Comparison of ENCODE assay signal across 34 mouse cellular contexts in genomic region chr11:53428716-53429057, GRCm38 (mm10). TPM values are rescaled to one million over a fixed set of nuclear protein-coding genes. Genes with fewer than 3 reads are reported as not detected.
"Had no signal": no experiment of that assay in that cellular context is flagged by ENCODE, and none has a peak within 500 bp of the region (broad histone marks: within the 10 kb centered on the region; RNA-seq: fewer than 3 reads in every experiment).

No protein-coding gene starts in this region.

- H3K9me3 ChIP-seq: heart, embryonic 10.5 days; heart, embryonic 12.5 days; hindbrain, embryonic 13.5 days; hindbrain, embryonic 15.5 days; limb, embryonic 13.5 days; limb, embryonic 15.5 days; liver, embryonic 12.5 days had no signal

- H3K27me3 ChIP-seq: heart, embryonic 12.5 days; hindbrain, embryonic 13.5 days; hindbrain, embryonic 15.5 days; limb, embryonic 13.5 days; limb, embryonic 15.5 days; liver, embryonic 12.5 days had no signal

- DNase-seq: gastrocnemius, postnatal 14 days; gastrocnemius, postnatal 36 days; heart, adult 18-20 months; heart, postnatal 10 days; kidney, adult 18-20 months; kidney, postnatal 10 days; kidney, postnatal 25 days; kidney, postnatal 4 days; left cerebral cortex, postnatal 4 days had no signal

- H3K4me3 ChIP-seq: heart, embryonic 12.5 days had no signal

- ATAC-seq: hindbrain, postnatal 0 days; liver, embryonic 12.5 days had no signal

- H3K27ac ChIP-seq: heart, embryonic 10.5 days; hindbrain, embryonic 13.5 days; hindbrain, embryonic 15.5 days; hindbrain, postnatal 0 days; layer of hippocampus, adult 2 months; limb, embryonic 13.5 days; limb, embryonic 15.5 days; liver, embryonic 12.5 days had no signal

- H3K9ac ChIP-seq: heart, embryonic 12.5 days; hindbrain, embryonic 13.5 days; hindbrain, embryonic 15.5 days; limb, embryonic 13.5 days; limb, embryonic 15.5 days had no signal

RNA-seq across cellular contexts. Expression of gene Gdf9, which starts 2.1 kb away (rescaled TPM):
- total RNA-seq: hematopoietic stem cell, adult 5-6 weeks had no signal

RNA-seq across cellular contexts. Expression of gene Leap2, which starts 5.7 kb away (rescaled TPM):
- total RNA-seq: gastrocnemius, adult 18-20 months; gastrocnemius, adult 8-10 months; gastrocnemius, postnatal 14 days; gastrocnemius, postnatal 36 days; heart, adult 18-20 months; heart, adult 8-10 months; heart, postnatal 10 days; heart, postnatal 25 days; hematopoietic stem cell, adult 5-6 weeks; hindbrain, postnatal 0 days; layer of hippocampus, adult 2 months; layer of hippocampus, postnatal 10 days; layer of hippocampus, postnatal 25 days; left cerebral cortex, adult 8-10 months; left cerebral cortex, postnatal 10 days; left cerebral cortex, postnatal 25 days; left cerebral cortex, postnatal 4 days had no signal
- polyA plus RNA-seq: gonadal fat pad, adult 2 months; heart, embryonic 12.5 days; heart, embryonic 14.5 days; hindbrain, embryonic 13.5 days; hindbrain, postnatal 0 days; intestine, embryonic 14.5 days; kidney, embryonic 14.5 days; limb, embryonic 11.5 days; limb, embryonic 15.5 days had no signal

RNA-seq across cellular contexts. Expression of gene Gm10447, which starts 28.2 kb away (rescaled TPM):
- total RNA-seq: gastrocnemius, adult 18-20 months; gastrocnemius, postnatal 14 days; gastrocnemius, postnatal 36 days; heart, adult 18-20 months; heart, adult 8-10 months; heart, postnatal 25 days; hematopoietic stem cell, adult 5-6 weeks; hindbrain, postnatal 0 days; left cerebral cortex, postnatal 10 days; left cerebral cortex, postnatal 4 days had no signal
- polyA plus RNA-seq: hindbrain, embryonic 15.5 days; hindbrain, postnatal 0 days; intestine, embryonic 14.5 days; kidney, embryonic 14.5 days; kidney, embryonic 16.5 days had no signal

RNA-seq across cellular contexts. Expression of gene Shroom1, which starts 28.3 kb away (rescaled TPM):
- total RNA-seq: hematopoietic stem cell, adult 5-6 weeks had no signal
